Mouse (Mus musculus) embryonic facial prominence, embryonic 13.5 days (tissue): ENCODE measurements around the gene Vmn1r22. TPM values are rescaled to one million over a fixed set of nuclear protein-coding genes. Genes with fewer than 3 reads are reported as not detected.
A peak's percentile ranks its signal among the peaks of the same experiment; 100 is the strongest.
"Not testable (repeated sequence)": the region's sequence is repeated elsewhere in the genome, so short reads cannot be mapped to it uniquely, and the experiment has no call there.

Experiments
- ATAC-seq: fragments of 200-750 bp; cut with Nextera tagmentation; 2 replicates; pipeline ENCODE4 v1.8.0; 2017; ENCODE audit warnings: low read depth; ENCODE audit not compliant: insufficient number of reproducible peaks, insufficient read depth, low FRiP score, low TSS enrichment
- H3K27ac ChIP-seq: fragments of 300-500 bp; sonication (generic); 2 replicates; pipeline ENCODE4 v1.5.1; 2015; ENCODE audit warnings: moderate library complexity, mild to moderate bottlenecking, inconsistent platforms
- H3K27me3 ChIP-seq: fragments of 300-500 bp; sonication (generic); 2 replicates; pipeline ENCODE4 v1.6.1; 2015; ENCODE audit warnings: mild to moderate bottlenecking, inconsistent platforms
- H3K36me3 ChIP-seq: fragments of 300-500 bp; sonication (generic); 2 replicates; pipeline ENCODE4 v1.6.1; 2015; ENCODE audit warnings: mild to moderate bottlenecking, inconsistent platforms
- H3K4me1 ChIP-seq: fragments of 300-500 bp; sonication (generic); 2 replicates; pipeline ENCODE4 v1.6.1; 2015; ENCODE audit warnings: inconsistent platforms
- H3K4me2 ChIP-seq: fragments of 300-500 bp; sonication (generic); 2 replicates; pipeline ENCODE4 v1.6.1; 2015; ENCODE audit warnings: moderate library complexity, mild to moderate bottlenecking, inconsistent platforms
- H3K4me3 ChIP-seq: fragments of 300-500 bp; sonication (generic); 2 replicates; pipeline ENCODE4 v1.5.1; 2015; ENCODE audit warnings: mild to moderate bottlenecking, inconsistent platforms
- H3K9ac ChIP-seq: fragments of 300-500 bp; sonication (generic); 2 replicates; pipeline ENCODE4 v1.6.1; 2015; ENCODE audit warnings: mild to moderate bottlenecking, inconsistent platforms
- H3K9me3 ChIP-seq: fragments of 300-500 bp; sonication (generic); 2 replicates; pipeline ENCODE4 v1.6.1; 2016; ENCODE audit warnings: inconsistent platforms
- WGBS: fragments of 180-500 bp; shearing (Covaris S2); methylation state at CpG from one replicate; pipeline ENCODE4 v1.1.7; 2015; ENCODE audit warnings: mixed read lengths; 5-methylcytosine and 5-hydroxymethylcytosine counted together
- polyA plus RNA-seq: library from polyadenylated mRNA; unstranded; fragments of >200 nt; fragmentation: Nextera tagmentation; extraction: Ambion mirVana; gene quantifications from 2 replicates; pipeline ENCODE4 v1.2.1, GENCODE M21; 2015

Vmn1r22 gene
- not detected in 2 replicates for polyA plus RNA-seq

GRCm38 (mm10) chr6:57907928-57908327 lies at the start of gene Vmn1r22:
Gene Vmn1r22 (minus strand): TSS chr6:57908028.
- no peaks in the 10 kb centered on the region for H3K9me3 ChIP-seq
- no peaks in the 10 kb centered on the region for H3K4me1 ChIP-seq
- WGBS = 68% methylated on average over 1 of the region's 1 CpGs
- no peaks in the 10 kb centered on the region for H3K36me3 ChIP-seq
- H3K9ac ChIP-seq = no peak within 1 kb of the TSS
- H3K27ac ChIP-seq = no peak within 1 kb of the TSS
- no peaks in the 10 kb centered on the region for H3K27me3 ChIP-seq
- H3K4me2 ChIP-seq = no peak within 1 kb of the TSS
- H3K4me3 ChIP-seq = no peak within 1 kb of the TSS
- ATAC-seq = no peak

- Histone ChIP-seq H3K9ac (no peak within 1 kb of the TSS), H3K27me3 (no peaks in the 10 kb centered on the region), H3K36me3 (no peaks in the 10 kb centered on the region), H3K27ac (no peak within 1 kb of the TSS), H3K4me1 (no peaks in the 10 kb centered on the region), H3K9me3 (no peaks in the 10 kb centered on the region), H3K4me3 (no peak within 1 kb of the TSS), H3K4me2 (no peak within 1 kb of the TSS)
- 88% methylated on average over 1 of the region's 1 CpGs for WGBS
- no peak for ATAC-seq
Observed at GRCm38 (mm10) chr6:57926738-57927137, 18.9 kb upstream of the Vmn1r22 start, which contains the start of gene Vmn1r23. Gene Vmn1r23 (minus strand): TSS chr6:57926838.

DNA sequence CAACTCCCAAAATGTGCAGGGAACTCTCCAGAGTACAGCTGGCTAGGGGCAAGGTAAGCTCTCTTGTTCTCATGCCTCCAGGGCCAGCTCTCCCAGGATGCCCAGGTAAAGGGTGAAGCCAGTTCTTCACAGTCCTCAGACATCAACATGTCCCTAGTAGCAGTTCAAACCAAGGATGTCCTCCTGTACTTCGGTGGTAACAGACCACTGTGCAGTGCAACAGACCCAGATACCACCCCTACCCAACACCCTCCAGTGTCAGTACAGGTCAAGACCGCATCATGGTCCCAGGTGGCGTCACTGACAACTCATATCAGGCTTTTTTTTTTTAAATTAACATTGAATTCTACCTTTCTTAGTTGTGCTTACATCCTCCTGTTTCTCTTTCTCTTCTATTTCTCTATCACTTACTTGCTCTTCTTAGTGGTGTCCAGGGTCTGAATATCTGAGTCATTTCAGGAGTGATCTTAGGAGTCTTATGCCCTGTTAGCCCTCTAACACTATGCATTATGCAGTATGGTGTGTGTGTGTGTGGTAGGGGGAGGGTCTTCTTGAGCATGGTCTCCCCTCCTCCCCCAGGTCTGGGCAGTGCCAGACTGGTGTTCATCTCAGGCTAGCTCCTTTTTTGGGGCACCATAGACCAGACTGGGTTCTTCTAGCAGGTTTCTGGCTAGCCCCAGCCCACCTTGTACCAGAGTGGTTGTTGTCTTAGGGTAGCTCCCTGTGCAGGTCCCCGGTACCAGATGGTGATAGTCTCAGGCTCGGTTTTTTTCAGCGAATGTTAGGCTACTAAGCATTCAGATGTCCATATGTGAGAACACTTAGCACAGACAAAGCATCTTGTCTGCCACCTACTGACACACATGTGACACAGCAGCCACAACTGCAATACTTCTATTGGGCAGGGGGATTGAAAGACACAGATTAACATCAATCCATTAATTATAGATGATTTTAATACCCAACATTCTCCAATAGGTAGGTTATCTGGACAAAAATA lies 48.5 kb downstream of the Vmn1r22 start:
- Histone ChIP-seq H3K4me3 (no peak overlapping the region), H3K27ac (no peak overlapping the region), H3K4me1 (no peaks in the 10 kb centered on the region), H3K27me3 (no peaks in the 10 kb centered on the region), H3K9me3 (no peaks in the 10 kb centered on the region), H3K9ac (no peak overlapping the region), H3K36me3 (no peaks in the 10 kb centered on the region), H3K4me2 (peak overlapping the region; percentile 30; the same call in 1 of the 2 replicates)
- ATAC-seq = no peak
- WGBS = 48% methylated on average over 6 of the region's 6 CpGs

GRCm38 (mm10) chr6:57851177-57851576 lies 56.7 kb downstream of the Vmn1r22 start:
- H3K27me3 ChIP-seq, H3K4me3 ChIP-seq, ATAC-seq, H3K4me2 ChIP-seq, H3K27ac ChIP-seq, H3K4me1 ChIP-seq, H3K9ac ChIP-seq, H3K9me3 ChIP-seq, H3K36me3 ChIP-seq: not testable (repeated sequence)
- WGBS = 85% methylated on average over 5 of the region's 5 CpGs

DNA sequence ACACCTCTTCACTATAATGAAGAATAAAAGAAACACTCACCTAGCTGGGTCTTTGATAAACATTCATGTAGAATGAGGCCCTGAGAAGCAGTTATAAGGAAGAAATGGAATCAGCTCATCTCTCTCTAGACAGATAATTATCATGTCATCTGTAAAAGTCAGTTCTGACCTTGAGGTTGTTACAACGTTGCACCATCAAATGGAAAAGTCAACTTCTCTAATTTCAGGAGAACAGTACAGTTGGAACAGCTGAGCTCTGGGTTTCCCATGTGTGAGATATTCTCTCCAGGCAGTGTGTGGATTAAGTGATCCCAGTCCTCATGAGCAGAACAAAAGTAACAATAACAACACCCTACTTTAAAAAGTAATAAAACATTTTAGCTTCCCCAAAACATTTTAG lies 57.5 kb downstream of the Vmn1r22 start, which contains the start of gene Vmn1r21:
TSS of gene Vmn1r21 (minus strand) at position 58 of the 400 bp plus-strand sequence.
- Histone ChIP-seq H3K36me3 (no peaks in the 10 kb centered on the region), H3K9me3 (no peaks in the 10 kb centered on the region), H3K27ac (no peak within 1 kb of the TSS), H3K9ac (no peak within 1 kb of the TSS), H3K4me2 (no peak within 1 kb of the TSS), H3K4me1 (no peaks in the 10 kb centered on the region), H3K4me3 (no peak within 1 kb of the TSS), H3K27me3 (no peaks in the 10 kb centered on the region)
- WGBS = 63% methylated on average over 1 of the region's 1 CpGs
- no peak for ATAC-seq

Other genes starting within 250 kb of the Vmn1r22 start
- gene Pyurf, start 215.9 kb downstream of the Vmn1r22 start, polyA plus RNA-seq = 13.0 and 13.7 TPM in 2 replicates
- gene Lancl2, start 205.5 kb downstream of the Vmn1r22 start, polyA plus RNA-seq = 29.9 and 30.5 TPM in 2 replicates
- 54.2 and 58.3 TPM in 2 replicates for gene Vopp1, start 82.9 kb downstream of the Vmn1r22 start, polyA plus RNA-seq
- not detected in 2 replicates for gene Vmn1r21, start 57.7 kb downstream of the Vmn1r22 start, polyA plus RNA-seq
- gene Vmn1r23, start 18.8 kb upstream of the Vmn1r22 start, polyA plus RNA-seq = not detected in 2 replicates
- not detected in 2 replicates for gene Vmn1r24, start 53.5 kb upstream of the Vmn1r22 start, polyA plus RNA-seq
- gene Vmn1r25, start 72.8 kb upstream of the Vmn1r22 start, polyA plus RNA-seq = not detected in 2 replicates
- gene Vmn1r26, start 107.1 kb upstream of the Vmn1r22 start, polyA plus RNA-seq = not detected in 2 replicates